Mouse (Mus musculus) embryonic stem cell, embryonic (primary cell): Measurements from ENCODE around the gene Ccdc130.

Source experiments
- CTCF ChIA-PET, 4 experiments: fragments of 300-600 bp in 2 of 4; fragments of 350-600 bp in 2 of 4; sonication (Branson Sonifier 250); formaldehyde crosslinking; loops; one replicate each; lab custom pipeline; 2022; ENCODE audit warnings: inconsistent platforms in 2 of 4; lab: Charles Lee
- POLR2A ChIA-PET, 4 experiments: fragments of 300-600 bp in 2 of 4; fragments of 350-600 bp in 2 of 4; sonication (Branson Sonifier 250); formaldehyde crosslinking; loops; one replicate each; lab custom pipeline; 2022; ENCODE audit warnings: antibody characterized with exemption in 4 of 4, inconsistent platforms in 1 of 4; lab: Charles Lee

The Ccdc130 gene

GRCm38 (mm10) chr8:84269950-84270773 lies at the start of gene Ccdc130:
TSS of gene Ccdc130 (minus strand) at chr8:84270380.
- POLR2A ChIA-PET = interaction anchor here (0.5 to 2.7 kb wide), 83 partner anchors 8 to 623 kb away, joined by 3 to 53 read pairs (median 4); partner anchors contain the start of genes Mri1 (in 3 of the 4), Asf1b (in 1 of the 4), Calr (in 1 of the 4) and Dcaf15 (in 1 of the 4)

DNA sequence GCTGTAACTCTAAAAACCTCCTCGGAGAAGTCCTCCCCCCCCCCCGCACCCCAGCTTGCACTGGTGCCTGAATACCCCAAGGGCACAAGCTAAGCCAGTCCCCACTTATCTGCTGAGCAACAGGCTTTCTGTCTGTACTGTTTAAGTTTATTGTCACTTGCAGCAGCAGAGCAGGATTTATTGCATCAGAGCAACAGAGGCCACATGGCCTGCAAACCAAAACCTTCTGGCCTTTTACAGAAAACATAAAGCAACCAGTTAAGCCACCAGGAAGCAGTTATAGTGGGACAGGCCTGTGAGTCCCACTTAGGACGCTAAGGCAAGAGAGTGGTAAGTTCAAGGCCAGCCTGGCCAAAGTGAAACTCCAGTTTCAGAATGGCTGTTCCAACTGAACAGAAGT lies 38.2 kb upstream of the Ccdc130 start:
- ChIA-PET CTCF (no interaction called here), POLR2A (interaction anchor here in 2 of 4 experiments (1.0 to 2.5 kb wide), 5 partner anchors 10 to 193 kb away, joined by 3 to 9 read pairs (median 3); no protein-coding TSS in a partner anchor)

More at GRCm38 (mm10) chr8:84269950-84270773, at the start of gene Ccdc130:
- CTCF ChIA-PET = interaction anchor here (0.5 to 2.3 kb wide), 24 partner anchors 13 to 542 kb away, joined by 3 to 15 read pairs (median 4); partner anchors contain the start of genes Mri1 (in 3 of the 4), Asf1b (in 1 of the 4), Dcaf15 (in 1 of the 4) and Gm10644 (in 1 of the 4)

DNA sequence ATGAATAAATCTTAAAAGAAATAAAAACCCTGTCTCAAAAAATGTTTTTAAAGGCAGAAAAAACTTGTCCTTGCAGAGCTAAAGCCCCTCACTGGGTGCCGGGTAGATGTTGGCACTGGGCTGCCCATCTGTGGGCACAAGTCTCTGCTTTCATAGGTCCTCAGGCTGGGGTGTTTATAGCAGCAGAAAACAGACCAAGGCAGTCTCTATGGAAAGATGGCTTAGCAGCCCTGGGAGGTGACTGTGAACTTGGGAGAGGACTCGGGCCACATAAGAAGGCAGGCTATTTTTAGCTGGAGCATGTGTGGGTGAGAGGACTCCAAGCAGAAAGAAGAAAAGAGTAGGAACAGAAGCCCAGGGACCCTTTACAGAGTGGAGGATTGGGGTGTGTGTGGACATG lies 33.8 kb upstream of the Ccdc130 start:
- CTCF ChIA-PET = interaction anchor here in 1 of 4 experiments (1.1 kb wide), 1 partner anchor 37 kb away, joined by 3 read pairs; no protein-coding TSS in a partner anchor
- POLR2A ChIA-PET = interaction anchor here in 2 of 4 experiments (0.6 to 1.4 kb wide), 2 partner anchors 10 to 544 kb away, joined by 3 to 5 read pairs; no protein-coding TSS in a partner anchor

DNA sequence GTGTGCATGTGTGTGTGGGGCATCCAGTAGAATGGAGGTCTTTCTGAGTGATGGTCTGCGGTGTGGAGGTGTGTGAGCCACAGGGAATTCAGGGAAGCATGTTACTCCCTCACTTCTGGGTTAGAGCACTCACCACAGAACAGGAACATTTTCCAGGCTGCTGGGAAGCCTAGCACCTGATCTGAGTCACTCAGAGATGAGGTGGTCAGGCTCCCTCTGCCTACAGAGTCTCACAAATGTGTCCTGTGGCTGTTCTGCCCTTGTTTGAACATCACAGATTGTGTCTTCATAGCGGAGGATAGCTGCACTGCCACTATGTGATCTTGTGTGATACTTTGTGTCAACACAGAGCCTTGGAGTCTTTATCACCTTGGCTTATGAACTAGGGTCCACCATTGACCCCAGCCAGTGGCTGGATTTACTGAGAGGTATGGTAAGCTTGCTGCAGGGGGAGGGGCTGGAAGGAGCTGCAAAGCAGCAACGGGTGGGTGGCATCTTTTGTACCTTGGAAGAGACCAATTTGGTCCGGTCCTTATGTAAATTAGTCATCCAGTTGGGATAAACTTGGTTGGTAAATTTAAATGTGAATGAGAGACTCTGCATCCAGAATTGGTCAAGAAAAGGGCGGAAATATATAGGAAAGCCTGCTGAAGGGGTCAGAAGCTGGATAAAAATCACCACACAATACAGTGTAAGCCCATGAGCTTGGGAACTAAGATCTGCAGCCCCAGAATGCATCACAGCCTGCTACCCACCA lies 27.0 kb upstream of the Ccdc130 start:
- CTCF ChIA-PET = interaction anchor here (0.5 to 1.6 kb wide), 24 partner anchors 10 to 437 kb away, joined by 3 to 9 read pairs (median 4); partner anchors contain the start of gene Mri1 (in 1 of the 4)
- POLR2A ChIA-PET = interaction anchor here (0.6 to 2.3 kb wide), 29 partner anchors 10 to 689 kb away, joined by 3 to 17 read pairs (median 3); partner anchors contain the start of genes Mri1 (in 2 of the 4), Ccdc130 (in 1 of the 4), Dnajb1 (in 1 of the 4) and Ier2 (in 1 of the 4)

DNA sequence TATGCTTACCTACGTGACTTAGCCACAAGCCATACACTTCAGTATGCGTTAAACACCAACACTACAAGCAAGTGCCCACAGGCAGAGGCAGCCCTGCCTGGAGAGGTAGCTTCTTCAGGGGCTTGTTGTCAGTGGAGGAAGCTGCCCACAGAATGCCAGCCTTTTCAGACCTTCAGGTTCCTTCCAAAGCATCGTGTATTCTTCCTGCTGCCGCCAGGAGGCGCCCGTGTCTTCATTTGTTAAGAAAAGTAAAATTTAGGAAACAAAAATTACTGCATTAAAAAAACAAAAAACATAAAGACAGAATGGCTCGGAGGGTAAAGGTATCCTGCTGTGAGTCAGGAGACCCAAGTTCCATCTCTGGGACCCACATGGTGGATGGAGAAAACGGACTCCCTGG lies 21.5 kb upstream of the Ccdc130 start:
- ChIA-PET CTCF (interaction anchor here in 3 of 4 experiments (0.6 to 2.6 kb wide), 23 partner anchors 10 to 276 kb away, joined by 3 to 25 read pairs (median 3); partner anchors contain the start of gene Cacna1a (in 1 of the 3)), POLR2A (interaction anchor here in 3 of 4 experiments (0.7 to 1.2 kb wide), 7 partner anchors 8 to 1212 kb away, joined by 3 to 5 read pairs (median 3); partner anchors contain the start of gene Ccdc130 (in 1 of the 3))

DNA sequence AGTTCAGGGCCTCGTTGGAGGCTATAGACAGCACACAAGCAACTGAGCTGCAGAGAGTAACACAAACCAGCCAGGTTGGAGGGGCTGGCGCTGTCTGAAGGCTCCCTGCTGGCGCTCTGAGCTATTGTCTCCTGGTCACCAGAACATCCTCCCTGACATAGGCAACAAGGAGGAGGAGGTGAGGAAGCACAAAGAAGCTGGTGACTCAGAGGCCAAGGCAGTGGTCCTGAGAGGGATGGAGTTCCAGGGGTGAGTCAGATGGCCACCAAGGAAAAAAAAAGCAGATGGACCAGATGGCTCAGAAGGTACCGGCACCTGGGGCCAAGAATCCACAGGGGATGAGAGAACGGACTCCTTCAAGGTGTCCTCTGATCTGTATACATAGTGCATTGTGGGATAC lies 20.9 kb upstream of the Ccdc130 start:
- ChIA-PET POLR2A (interaction anchor here in 3 of 4 experiments (0.7 to 1.2 kb wide), 6 partner anchors 8 to 289 kb away, joined by 3 to 5 read pairs (median 3); partner anchors contain the start of gene Ccdc130 (in 1 of the 3)), CTCF (interaction anchor here (0.6 to 2.6 kb wide), 24 partner anchors 9 to 277 kb away, joined by 3 to 25 read pairs (median 3); partner anchors contain the start of gene Cacna1a (in 1 of the 4))

DNA sequence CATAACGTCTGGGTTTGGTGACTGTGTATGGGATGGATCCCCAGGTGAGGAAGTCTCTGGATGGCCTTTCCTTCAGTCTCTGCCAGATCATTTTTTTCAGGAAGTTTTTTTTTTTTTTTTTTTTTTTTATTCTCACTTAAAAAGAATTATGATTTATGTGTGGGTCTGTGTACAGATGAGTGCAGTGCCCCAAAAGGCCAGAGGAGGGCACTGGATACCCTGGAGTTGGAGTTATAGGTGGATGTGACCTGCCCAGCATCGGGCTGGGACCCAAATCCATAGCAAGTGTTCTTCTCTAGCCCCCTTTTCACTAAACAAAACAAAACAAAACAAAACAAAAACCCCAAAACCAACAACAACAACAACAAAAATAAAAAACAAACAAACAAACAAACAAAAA lies 18.7 kb upstream of the Ccdc130 start:
- ChIA-PET POLR2A (no interaction called here), CTCF (interaction anchor here in 1 of 4 experiments (1.0 kb wide), 1 partner anchor 68 kb away, joined by 3 read pairs; no protein-coding TSS in a partner anchor)

DNA sequence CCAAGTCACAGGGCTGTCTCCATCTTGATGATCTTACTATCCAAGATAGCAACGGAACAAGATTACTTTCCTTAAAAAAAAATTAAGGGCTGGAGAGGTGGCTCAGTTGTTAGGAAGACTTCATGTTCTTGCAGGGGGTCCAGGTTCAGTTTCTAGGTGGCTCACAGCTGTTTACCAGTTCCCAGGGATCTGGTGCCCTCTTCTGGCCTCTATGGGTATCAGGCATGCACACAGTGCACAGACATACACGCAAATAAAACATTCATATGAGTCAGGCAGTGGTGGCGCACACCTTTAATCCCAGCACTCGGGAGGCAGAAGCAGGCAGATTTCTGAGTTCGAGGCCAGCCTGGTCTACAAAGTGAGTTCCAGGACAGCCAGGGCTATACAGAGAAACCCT lies 15.5 kb upstream of the Ccdc130 start:
- ChIA-PET POLR2A (interaction anchor here in 3 of 4 experiments (0.5 to 1.9 kb wide), 9 partner anchors 12 to 226 kb away, joined by 3 to 11 read pairs (median 4); partner anchors contain the start of genes Ccdc130 (in 1 of the 3), Dcaf15 (in 1 of the 3) and Mri1 (in 1 of the 3)), CTCF (interaction anchor here (0.6 to 2.6 kb wide), 35 partner anchors 9 to 754 kb away, joined by 3 to 14 read pairs (median 4); partner anchors contain the start of gene Ccdc130 (in 1 of the 4))

DNA sequence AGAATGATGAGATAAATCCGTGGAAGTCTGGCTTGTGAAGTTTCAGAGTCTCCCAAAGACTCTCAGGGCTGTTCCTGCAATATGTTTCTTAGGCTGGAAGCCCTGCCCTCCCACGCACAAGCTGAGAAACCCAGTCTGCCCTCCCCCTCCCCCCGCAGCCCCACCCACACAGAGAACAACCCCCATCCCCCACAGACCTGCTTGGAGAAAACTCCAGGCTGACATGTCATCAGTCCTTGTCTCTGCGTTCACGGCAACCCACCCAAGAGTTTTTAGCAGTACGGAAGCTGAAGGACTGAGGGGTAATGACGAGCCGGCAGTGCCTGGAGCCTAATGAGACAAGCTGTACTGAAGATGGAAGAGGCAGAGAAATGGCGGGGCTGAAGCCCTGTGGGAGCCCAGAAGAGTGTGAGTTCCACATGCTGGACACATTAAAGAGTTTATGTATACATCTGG lies 14.5 kb upstream of the Ccdc130 start:
- ChIA-PET POLR2A (interaction anchor here in 3 of 4 experiments (0.6 to 2.2 kb wide), 18 partner anchors 11 to 225 kb away, joined by 3 to 11 read pairs (median 3); partner anchors contain the start of genes Ccdc130 (in 3 of the 3), Dcaf15 (in 1 of the 3) and Mri1 (in 1 of the 3)), CTCF (interaction anchor here (0.6 to 2.6 kb wide), 30 partner anchors 8 to 1443 kb away, joined by 3 to 14 read pairs (median 4); partner anchors contain the start of gene Ccdc130 (in 2 of the 4))

DNA sequence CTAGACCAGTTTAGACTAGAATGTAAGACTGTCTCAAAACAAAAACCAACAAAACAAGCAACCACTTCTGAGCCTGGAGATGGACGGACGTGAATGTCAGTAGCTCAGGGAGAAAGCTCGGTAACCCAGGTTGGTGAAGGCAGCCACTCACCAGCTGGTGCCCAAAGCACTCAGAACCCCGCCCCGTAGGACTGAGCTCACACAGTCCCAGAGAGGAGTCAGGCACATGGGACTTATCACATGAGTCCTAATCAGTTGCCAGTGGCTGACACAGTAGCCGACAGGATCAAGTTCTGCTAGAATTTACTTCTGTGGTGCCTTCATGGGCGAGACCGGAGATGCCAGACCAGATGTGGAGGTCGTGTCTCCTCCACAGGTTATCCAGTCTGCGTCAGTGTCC lies 10.6 kb upstream of the Ccdc130 start:
- ChIA-PET CTCF (interaction anchor here in 1 of 4 experiments (1.2 to 1.4 kb wide), 3 partner anchors 69 to 91 kb away, joined by 3 to 4 read pairs (median 3); no protein-coding TSS in a partner anchor), POLR2A (interaction anchor here in 2 of 4 experiments (0.6 to 1.1 kb wide), 3 partner anchors 10 to 237 kb away, joined by 3 to 5 read pairs (median 5); partner anchors contain the start of gene Ccdc130 (in 1 of the 2))

GRCm38 (mm10) chr8:84276447-84276846 lies 6.3 kb upstream of the Ccdc130 start:
- POLR2A ChIA-PET = interaction anchor here in 2 of 4 experiments (0.7 to 1.8 kb wide), 3 partner anchors 19 to 86 kb away, joined by 3 to 7 read pairs (median 4); partner anchors contain the start of gene Mri1 (in 1 of the 2)
- CTCF ChIA-PET = interaction anchor here in 2 of 4 experiments (0.5 to 1.8 kb wide), 2 partner anchors 9 to 454 kb away, joined by 3 to 6 read pairs; no protein-coding TSS in a partner anchor

- ChIA-PET POLR2A (interaction anchor here in 2 of 4 experiments (0.7 to 1.6 kb wide), 4 partner anchors 9 to 32 kb away, joined by 3 to 5 read pairs (median 4); partner anchors contain the start of gene Mri1 (in 1 of the 2)), CTCF (no interaction called here)
These were observed 3.8 kb upstream of the Ccdc130 start for GRCm38 (mm10) chr8:84273968-84274367.

- POLR2A ChIA-PET = interaction anchor here in 2 of 4 experiments (0.6 to 1.6 kb wide), 5 partner anchors 11 to 388 kb away, joined by 3 to 4 read pairs (median 4); no protein-coding TSS in a partner anchor
- CTCF ChIA-PET = interaction anchor here in 3 of 4 experiments (0.5 to 2.1 kb wide), 5 partner anchors 13 to 724 kb away, joined by 3 to 11 read pairs (median 5); no protein-coding TSS in a partner anchor
These were observed 2.1 kb upstream of the Ccdc130 start for GRCm38 (mm10) chr8:84272302-84272701.

DNA sequence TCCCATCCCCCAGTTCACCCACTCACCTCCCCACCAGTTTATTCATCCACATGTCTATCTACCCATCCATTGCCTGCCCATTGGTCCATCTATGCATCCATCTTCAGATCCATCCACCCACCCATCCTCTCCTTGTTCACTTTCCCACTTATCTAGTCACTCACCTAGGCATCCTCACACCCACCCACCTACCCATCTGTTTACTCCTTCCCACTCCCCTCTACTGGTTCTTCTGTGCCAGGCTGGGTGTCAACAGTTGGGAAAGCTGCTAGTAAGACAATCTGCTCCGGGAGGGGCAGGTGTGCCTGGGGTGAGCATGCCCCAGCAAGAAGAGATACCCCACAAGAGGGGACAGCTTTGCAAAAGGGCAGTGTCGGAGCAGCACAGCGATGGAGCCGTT lies 9.1 kb downstream of the Ccdc130 start:
- ChIA-PET POLR2A (interaction anchor here in 2 of 4 experiments (1.0 to 2.0 kb wide), 6 partner anchors 8 to 51 kb away, joined by 3 to 9 read pairs (median 4); partner anchors contain the start of gene Ccdc130 (in 2 of the 2)), CTCF (no interaction called here)

GRCm38 (mm10) chr8:84256822-84257610 lies 13.2 kb downstream of the Ccdc130 start, which contains the start of gene Mri1:
TSS of gene Mri1 (minus strand) at chr8:84257326.
- POLR2A ChIA-PET = interaction anchor here (0.6 to 6.6 kb wide), 62 partner anchors 9 to 656 kb away, joined by 3 to 53 read pairs (median 4); partner anchors contain the start of genes Ccdc130 (in 3 of the 4), Dcaf15 (in 2 of the 4), Adgrl1 (in 1 of the 4) and Asf1b (in 1 of the 4)
- CTCF ChIA-PET = interaction anchor here (0.5 to 1.9 kb wide), 16 partner anchors 12 to 484 kb away, joined by 3 to 15 read pairs (median 4); partner anchors contain the start of gene Ccdc130 (in 3 of the 4)
